Mouse (Mus musculus): ENCODE data around the gene Nmi. TPM values are rescaled to one million over a fixed set of nuclear protein-coding genes. Genes with fewer than 3 reads are reported as not detected.
"Not testable (repeated sequence)": the region's sequence is repeated elsewhere in the genome, so short reads cannot be mapped to it uniquely, and the experiment has no call there.

The Nmi gene
- total and polyA plus RNA-seq, 3 experiments, result 37.8 to 60.1 (median 51.9) TPM

- TF ChIP-seq JUND (conservative IDR thresholded peaks at IDR 0.05; ENCODE audit: low read depth, low read length), result no peak
- TF ChIP-seq USF1 (IDR thresholded peaks at IDR 0.05; ENCODE audit: low read depth, low read length), result no peak
- TF ChIP-seq TCF12 (IDR thresholded peaks at IDR 0.05; ENCODE audit: low read depth, low read length), result no peak
- TF ChIP-seq MAFK (IDR thresholded peaks at IDR 0.05; ENCODE audit: insufficient replicate concordance, low read length), result no peak
- no peak for TF ChIP-seq BHLHE40 (IDR thresholded peaks at IDR 0.05; ENCODE audit: low read depth, low read length)
- no peak for TF ChIP-seq TBP (conservative IDR thresholded peaks at IDR 0.05; ENCODE audit: low read depth, low read length)
- dilution Hi-C loops (cut with MboI; ENCODE audit: extremely low pct_ligation_motif_present, extremely low pct_unique_long_range_greater_than_20kb, low sequenced_read_pairs), result no loop called here
- in situ Hi-C loops (cut with MboI; ENCODE audit: low pct_ligation_motif_present, low pct_unique_long_range_greater_than_20kb, low sequenced_read_pairs), result no loop called here
- H3K79me2 ChIP-seq (replicated peaks; ENCODE audit: control insufficient read depth, extremely low read depth, insufficient read depth, poor library complexity, severe bottlenecking), result no peaks in the 10 kb centered on the region
- H3K4me1 ChIP-seq (ENCODE audit: control insufficient read depth in 1 of 2, insufficient read depth in 2 of 2), result peaks cover 0 to 8% of the 10 kb centered on the region in 2 experiments; a peak in 2 of 4 replicates
- H3K4me2 ChIP-seq (ENCODE audit: insufficient read depth, low read depth, poor library complexity, severe bottlenecking), result no peak overlapping the region
- no peaks in the 10 kb centered on the region for H3K36me3 ChIP-seq (replicated peaks in 1 of 2; ENCODE audit: control insufficient read depth in 1 of 2, insufficient read depth in 1 of 2, low read length in 1 of 2)
- no peak for DNase-seq (ENCODE audit: extremely low read depth)
- H3K4me3 ChIP-seq (replicated peaks in 1 of 3; ENCODE audit: low read depth in 2 of 3, low read length in 2 of 3, poor library complexity in 1 of 3), result no peak overlapping the region
- no peaks in the 10 kb centered on the region for H3K27me3 ChIP-seq (replicated peaks)
- H3K9me3 ChIP-seq (replicated peaks; ENCODE audit: low read length), result no peaks in the 10 kb centered on the region
- no peak overlapping the region for H3K9ac ChIP-seq (ENCODE audit: insufficient read depth, low read depth)
- H3K27ac ChIP-seq (ENCODE audit: insufficient read depth, low read depth), result no peak overlapping the region
These were observed 33.1 kb upstream of the Nmi start for GRCm38 (mm10) chr2:52006380-52006779.

- H3K79me2 ChIP-seq (replicated peaks; ENCODE audit: control insufficient read depth, extremely low read depth, insufficient read depth, poor library complexity, severe bottlenecking); H3K4me3 ChIP-seq (replicated peaks in 1 of 3; ENCODE audit: low read depth in 2 of 3, low read length in 2 of 3, poor library complexity in 1 of 3); H3K27ac ChIP-seq (ENCODE audit: insufficient read depth, low read depth); dilution Hi-C loops (cut with MboI; ENCODE audit: extremely low pct_ligation_motif_present, extremely low pct_unique_long_range_greater_than_20kb, low sequenced_read_pairs); H3K27me3 ChIP-seq (replicated peaks); in situ Hi-C loops (cut with MboI; ENCODE audit: low pct_ligation_motif_present, low pct_unique_long_range_greater_than_20kb, low sequenced_read_pairs); H3K36me3 ChIP-seq (replicated peaks in 1 of 2; ENCODE audit: control insufficient read depth in 1 of 2, insufficient read depth in 1 of 2, low read length in 1 of 2); H3K9ac ChIP-seq (ENCODE audit: insufficient read depth, low read depth); H3K4me2 ChIP-seq (ENCODE audit: insufficient read depth, low read depth, poor library complexity, severe bottlenecking); H3K4me1 ChIP-seq (ENCODE audit: control insufficient read depth in 1 of 2, insufficient read depth in 2 of 2); H3K9me3 ChIP-seq (replicated peaks; ENCODE audit: low read length): not testable (repeated sequence)
- DNase-seq (ENCODE audit: extremely low read depth), result peak; percentile 18
- TF ChIP-seq ZNF384 (IDR thresholded peaks at IDR 0.05; ENCODE audit: low read depth, low read length), result peak; percentile 57; the same call in 1 of the 2 replicates
These were observed 29.0 kb upstream of the Nmi start for GRCm38 (mm10) chr2:52002299-52002698.

- Histone ChIP-seq H3K9me3 (replicated peaks; ENCODE audit: low read length) (no peaks in the 10 kb centered on the region), H3K4me2 (ENCODE audit: insufficient read depth, low read depth, poor library complexity, severe bottlenecking) (no peak overlapping the region), H3K36me3 (replicated peaks in 1 of 2; ENCODE audit: control insufficient read depth in 1 of 2, insufficient read depth in 1 of 2, low read length in 1 of 2) (no peaks in the 10 kb centered on the region), H3K79me2 (replicated peaks; ENCODE audit: control insufficient read depth, extremely low read depth, insufficient read depth, poor library complexity, severe bottlenecking) (no peaks in the 10 kb centered on the region), H3K4me1 (ENCODE audit: control insufficient read depth in 1 of 2, insufficient read depth in 2 of 2) (peaks cover 0 to 9% of the 10 kb centered on the region in 2 experiments; a peak in 2 of 4 replicates), H3K9ac (ENCODE audit: insufficient read depth, low read depth) (no peak overlapping the region), H3K27ac (ENCODE audit: insufficient read depth, low read depth) (no peak overlapping the region), H3K27me3 (replicated peaks) (no peaks in the 10 kb centered on the region), H3K4me3 (replicated peaks in 1 of 3; ENCODE audit: low read depth in 2 of 3, low read length in 2 of 3, poor library complexity in 1 of 3) (no peak overlapping the region)
- dilution Hi-C loops (cut with MboI; ENCODE audit: extremely low pct_ligation_motif_present, extremely low pct_unique_long_range_greater_than_20kb, low sequenced_read_pairs), result no loop called here
- DNase-seq (ENCODE audit: extremely low read depth), result no peak
- in situ Hi-C loops (cut with MboI; ENCODE audit: low pct_ligation_motif_present, low pct_unique_long_range_greater_than_20kb, low sequenced_read_pairs), result no loop called here
- no peak for TF ChIP-seq NRF1 (IDR thresholded peaks at IDR 0.05; ENCODE audit: low read depth, low read length)
- TF ChIP-seq MXI1 (IDR thresholded peaks at IDR 0.05; ENCODE audit: low read depth, low read length), result no peak
- TF ChIP-seq EP300 (IDR thresholded peaks at IDR 0.05; ENCODE audit: low read length), result no peak
- TF ChIP-seq MEF2A (IDR thresholded peaks at IDR 0.05; ENCODE audit: borderline replicate concordance, low read depth, low read length), result no peak
- no peak for TF ChIP-seq SMC3 (IDR thresholded peaks at IDR 0.05; ENCODE audit: low read depth, low read length)
- no peak for TF ChIP-seq NELFE (IDR thresholded peaks at IDR 0.05; ENCODE audit: low read depth, low read length)
- TF ChIP-seq MAZ (IDR thresholded peaks at IDR 0.05; ENCODE audit: low read depth, low read length), result no peak
- TF ChIP-seq SIN3A (IDR thresholded peaks at IDR 0.05; ENCODE audit: low read length), result no peak
- no peak for TF ChIP-seq BHLHE40 (IDR thresholded peaks at IDR 0.05; ENCODE audit: low read depth, low read length)
- TF ChIP-seq TCF12 (IDR thresholded peaks at IDR 0.05; ENCODE audit: low read depth, low read length), result no peak
- no peak for TF ChIP-seq USF1 (IDR thresholded peaks at IDR 0.05; ENCODE audit: low read depth, low read length)
- no peak for TF ChIP-seq ZC3H11A (IDR thresholded peaks at IDR 0.05; ENCODE audit: low read depth, low read length)
- TF ChIP-seq KAT2A (IDR thresholded peaks at IDR 0.05; ENCODE audit: insufficient replicate concordance, low read length), result no peak
- no peak for TF ChIP-seq CHD1 (IDR thresholded peaks at IDR 0.05; ENCODE audit: low read depth, low read length)
- TF ChIP-seq JUND (conservative IDR thresholded peaks at IDR 0.05; ENCODE audit: low read depth, low read length), result no peak
- TF ChIP-seq USF2 (conservative IDR thresholded peaks at IDR 0.05; ENCODE audit: low read depth, low read length), result no peak
- no peak for TF ChIP-seq GABPA (IDR thresholded peaks at IDR 0.05; ENCODE audit: insufficient replicate concordance, low read depth, low read length)
- TF ChIP-seq HCFC1 (IDR thresholded peaks at IDR 0.05; ENCODE audit: low read depth, low read length), result no peak
- TF ChIP-seq POLR2A (IDR thresholded peaks at IDR 0.05; ENCODE audit: low read depth, low read length), result no peak
These were observed 28.2 kb upstream of the Nmi start for GRCm38 (mm10) chr2:52001521-52001920.
